In the genomic region with DNA sequence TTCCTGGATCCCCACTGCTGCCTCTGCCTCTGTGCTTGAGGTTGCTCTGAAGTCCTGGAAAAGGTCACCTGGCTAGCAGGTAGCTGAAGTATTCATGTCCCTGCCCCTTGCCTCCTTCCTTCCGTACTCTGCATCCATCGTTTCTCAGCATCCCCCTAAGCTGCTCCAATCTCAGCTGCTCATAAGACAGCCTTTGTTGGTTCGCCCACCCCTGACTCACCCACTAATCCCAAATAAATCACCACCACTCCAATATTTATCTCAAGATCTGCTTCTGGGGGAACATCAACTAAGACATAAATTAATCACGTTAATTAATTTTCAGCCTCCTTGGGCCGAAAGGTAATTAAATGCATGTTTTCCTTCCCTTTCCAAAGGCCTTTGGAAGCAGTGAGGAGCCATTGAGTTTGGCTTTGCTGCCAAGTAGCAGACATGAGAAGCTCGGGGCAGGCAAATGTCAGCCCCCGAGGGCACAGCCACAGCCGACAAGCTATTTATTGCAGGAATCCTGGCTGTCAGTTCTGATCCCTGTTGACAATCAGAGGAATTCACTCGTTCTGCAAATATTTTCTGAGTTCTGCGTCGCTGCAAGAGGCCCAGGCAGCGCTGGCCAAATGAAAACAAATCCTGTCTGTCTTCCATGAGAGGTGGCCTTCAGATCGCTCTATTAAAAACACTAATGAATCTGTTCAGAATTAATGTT, we compare ENCODE assay signal across 8 mouse cellular contexts. TPM values are rescaled to one million over a fixed set of nuclear protein-coding genes. Genes with fewer than 3 reads are reported as not detected.
A peak's percentile ranks its signal among the peaks of the same experiment; 100 is the strongest.
DNase-seq lines count a peak whose midpoint lies in the region; ATAC-seq lines count a peak whose summit lies in the region.

No protein-coding gene starts in this region.

- peaks cover 10% of the 10 kb centered on the region for H3K9me3 ChIP-seq in forebrain, embryonic 10.5 days
- no peaks in the 10 kb centered on the region; the same call in 1 of the 2 replicates for H3K9me3 ChIP-seq in limb, embryonic 12.5 days

- no peak for ATAC-seq in limb, embryonic 12.5 days (ENCODE audit: insufficient number of reproducible peaks, insufficient read depth, low FRiP score, low TSS enrichment, low read depth)
- ATAC-seq in megakaryocyte progenitor cell, adult 5-6 weeks (replicated peaks; ENCODE audit: poor library complexity) = no peak

- H3K36me3 ChIP-seq in forebrain, embryonic 10.5 days (replicated peaks) = no peaks in the 10 kb centered on the region
- H3K36me3 ChIP-seq in limb, embryonic 12.5 days = no peaks in the 10 kb centered on the region

- 26% methylated on average over 13 of the region's 13 CpGs for WGBS in forebrain, embryonic 10.5 days
- WGBS in limb, embryonic 12.5 days = 24% methylated on average over 13 of the region's 13 CpGs

- H3K27ac ChIP-seq in forebrain, embryonic 10.5 days = peak overlapping the region; percentile 63
- peak overlapping the region; percentile 59; the same call in 1 of the 2 replicates for H3K27ac ChIP-seq in limb, embryonic 12.5 days

- 0 out of 2 replicates have a peak, but pooled peaks cover 8% of the 10 kb centered on the region for H3K27me3 ChIP-seq in forebrain, embryonic 10.5 days (ENCODE audit: poor library complexity, severe bottlenecking)
- no peaks in the 10 kb centered on the region for H3K27me3 ChIP-seq in limb, embryonic 12.5 days

- H3K9ac ChIP-seq in limb, embryonic 12.5 days (replicated peaks) = no peak overlapping the region

- peaks cover 24% of the 10 kb centered on the region for H3K4me1 ChIP-seq in forebrain, embryonic 10.5 days
- H3K4me1 ChIP-seq in limb, embryonic 12.5 days (replicated peaks) = peaks cover 9% of the 10 kb centered on the region

- DNase-seq in cerebellum, postnatal 14 days = peak; percentile 28 to 37
- no peak for DNase-seq in cerebellum, postnatal 4 days (ENCODE audit: low spot score in 2 of 2)
- DNase-seq in 3134 (ENCODE audit: extremely low read depth, insufficient read length, low spot score) = peak; percentile 18
- DNase-seq in forebrain, embryonic 10.5 days (ENCODE audit: extremely low spot score, low spot score) = peak; percentile 53
- no peak for DNase-seq in spleen, postnatal 4 days (ENCODE audit: low spot score in 2 of 2)
- DNase-seq in right cerebral cortex, postnatal 25 days = no peak

- H3K4me3 ChIP-seq in forebrain, embryonic 10.5 days = peak overlapping the region; percentile 27; the same call in 1 of the 2 replicates
- H3K4me3 ChIP-seq in limb, embryonic 12.5 days (replicated peaks) = no peak overlapping the region

- no peak overlapping the region; the same call in 1 of the 2 replicates for H3K4me2 ChIP-seq in limb, embryonic 12.5 days

RNA-seq across cellular contexts. Expression of a gene that starts 36.9 kb away (rescaled TPM):
- polyA plus RNA-seq in forebrain, embryonic 10.5 days (2016; fragmentation: Nextera tagmentation; extraction: Ambion mirVana) = 0.59 and 0.79 TPM in 2 replicates
- 1.2 and 1.5 TPM in 2 replicates for polyA plus RNA-seq in limb, embryonic 12.5 days (2016; fragmentation: Nextera tagmentation; extraction: Ambion mirVana)
- total RNA-seq in megakaryocyte progenitor cell, adult 5-6 weeks (2015) = 0.69 TPM in 1 of 2 replicates, not detected in the other
- 0.62 and 2.1 TPM in 2 replicates for total RNA-seq in megakaryocyte progenitor cell, adult 5-6 weeks (2017)

Comparison
In these comparisons a context has a peak if more than half of its experiments do, and no peak if none do; other contexts are left out.
1. DNase-seq: peak in cerebellum, postnatal 14 days (2 of 2), 3134 (single experiment) and forebrain, embryonic 10.5 days (single experiment); none in cerebellum, postnatal 4 days (0 of 2), spleen, postnatal 4 days (0 of 2) and right cerebral cortex, postnatal 25 days (single experiment).